In genomic region chr11:78072425-78073130, GRCm38 (mm10) we compare ENCODE assay signal across 15 mouse cellular contexts. TPM values are rescaled to one million over a fixed set of nuclear protein-coding genes. Genes with fewer than 3 reads are reported as not detected.
DNase-seq lines count a peak whose midpoint lies in the region; ATAC-seq lines count a peak whose summit lies in the region.
"Had no signal": no experiment of that assay in that cellular context is flagged by ENCODE, and none has a peak within 500 bp of the region (broad histone marks: within the 10 kb centered on the region; RNA-seq: fewer than 3 reads in every experiment).

No protein-coding gene starts in this region.

- DNase-seq in midbrain, embryonic 10.5 days (ENCODE audit: low spot score), result no peak
- peak; percentile 83 for DNase-seq in c-Kit-positive CD71-positive TER-119-negative erythroid progenitor cells, embryonic 14.5 days (ENCODE audit: low read depth)
- peak; percentile 96 for DNase-seq in liver
- peak; percentile 90 to 93 for DNase-seq in spleen, postnatal 4 days (ENCODE audit: low spot score in 2 of 2)
- DNase-seq in kidney, adult 8-10 months, result no peak
- DNase-seq in ovary, postnatal 36 days (ENCODE audit: low spot score), result no peak
- no peak for DNase-seq in kidney, adult 11 months
- DNase-seq: adrenal gland, adult 8-10 months; cerebellum, adult 9-10 months; gastrocnemius, postnatal 36 days; kidney, postnatal 14 days; thymus, postnatal 25 days had no signal

- no peak overlapping the region for H3K9ac ChIP-seq in midbrain, embryonic 16.5 days (ENCODE audit: low read depth, low read length)
- H3K9ac ChIP-seq: hindbrain, embryonic 15.5 days had no signal

- ATAC-seq in midbrain, embryonic 16.5 days, result no peak

- H3K4me3 ChIP-seq in midbrain, embryonic 10.5 days, result peak overlapping the region; percentile 27
- H3K4me3 ChIP-seq in midbrain, embryonic 16.5 days (ENCODE audit: low read depth, low read length), result no peak overlapping the region
- H3K4me3 ChIP-seq: hindbrain, embryonic 15.5 days; left cerebral cortex, adult 2 months had no signal

- no peaks in the 10 kb centered on the region for H3K9me3 ChIP-seq in midbrain, embryonic 10.5 days (replicated peaks)
- H3K9me3 ChIP-seq in midbrain, embryonic 16.5 days (replicated peaks; ENCODE audit: control insufficient read depth, low read length, poor library complexity, severe bottlenecking), result no peaks in the 10 kb centered on the region
- H3K9me3 ChIP-seq: hindbrain, embryonic 15.5 days had no signal

- H3K27me3 ChIP-seq in midbrain, embryonic 10.5 days (ENCODE audit: low read depth, poor library complexity, severe bottlenecking), result no peaks in the 10 kb centered on the region
- no peaks in the 10 kb centered on the region for H3K27me3 ChIP-seq in midbrain, embryonic 16.5 days (ENCODE audit: control insufficient read depth, insufficient read depth, low read depth, low read length)
- H3K27me3 ChIP-seq: hindbrain, embryonic 15.5 days had no signal

- no peak overlapping the region for H3K4me2 ChIP-seq in midbrain, embryonic 16.5 days (ENCODE audit: low read length)
- H3K4me2 ChIP-seq: hindbrain, embryonic 15.5 days had no signal

- peak overlapping the region; percentile 24; the same call in 1 of the 2 replicates for H3K27ac ChIP-seq in midbrain, embryonic 10.5 days (replicated peaks)
- no peak overlapping the region for H3K27ac ChIP-seq in midbrain, embryonic 16.5 days (ENCODE audit: low read length)
- H3K27ac ChIP-seq: hindbrain, embryonic 15.5 days; left cerebral cortex, adult 2 months had no signal

- 30% methylated on average over 6 of the region's 6 CpGs for WGBS in midbrain, embryonic 10.5 days
- 42% methylated on average over 6 of the region's 6 CpGs for WGBS in midbrain, embryonic 16.5 days

- no peaks in the 10 kb centered on the region for H3K4me1 ChIP-seq in midbrain, embryonic 10.5 days
- H3K4me1 ChIP-seq in midbrain, embryonic 16.5 days (ENCODE audit: control insufficient read depth, insufficient read depth, low read length), result no peaks in the 10 kb centered on the region
- H3K4me1 ChIP-seq: hindbrain, embryonic 15.5 days had no signal

- peaks cover 66% of the 10 kb centered on the region for H3K36me3 ChIP-seq in midbrain, embryonic 10.5 days
- peaks cover 36% of the 10 kb centered on the region for H3K36me3 ChIP-seq in midbrain, embryonic 16.5 days (ENCODE audit: control insufficient read depth, insufficient read depth, low read length)

RNA-seq across cellular contexts. Expression of gene Eral1, which starts 7.6 kb away (rescaled TPM):
- polyA plus RNA-seq in midbrain, embryonic 10.5 days (2016; fragmentation: Nextera tagmentation; extraction: Ambion mirVana), result 39.3 and 39.7 TPM in 2 replicates
- 32.8 and 33.3 TPM in 2 replicates for polyA plus RNA-seq in midbrain, embryonic 16.5 days (2015; fragmentation: Nextera tagmentation; extraction: Ambion mirVana)

RNA-seq across cellular contexts. Expression of gene Fam222b, which starts 21.9 kb away (rescaled TPM):
- polyA plus RNA-seq in midbrain, embryonic 10.5 days (2016; fragmentation: Nextera tagmentation; extraction: Ambion mirVana), result 27.6 and 32.8 TPM in 2 replicates
- polyA plus RNA-seq in midbrain, embryonic 16.5 days (2015; fragmentation: Nextera tagmentation; extraction: Ambion mirVana), result 27.7 and 28.7 TPM in 2 replicates

RNA-seq across cellular contexts. Expression of gene Flot2, which starts 34.8 kb away (rescaled TPM):
- polyA plus RNA-seq in midbrain, embryonic 10.5 days (2016; fragmentation: Nextera tagmentation; extraction: Ambion mirVana), result 75.7 and 76.4 TPM in 2 replicates
- polyA plus RNA-seq in midbrain, embryonic 16.5 days (2015; fragmentation: Nextera tagmentation; extraction: Ambion mirVana), result 71.7 and 83.4 TPM in 2 replicates

RNA-seq across cellular contexts. Expression of gene Dhrs13, which starts 40.5 kb away (rescaled TPM):
- 16.7 and 17.7 TPM in 2 replicates for polyA plus RNA-seq in midbrain, embryonic 10.5 days (2016; fragmentation: Nextera tagmentation; extraction: Ambion mirVana)
- polyA plus RNA-seq in midbrain, embryonic 16.5 days (2015; fragmentation: Nextera tagmentation; extraction: Ambion mirVana), result 50.5 and 53.3 TPM in 2 replicates

Comparison
In these comparisons a context has a peak if more than half of its experiments do, and no peak if none do; other contexts are left out.
1. DNase-seq: peak in c-Kit-positive CD71-positive TER-119-negative erythroid progenitor cells, embryonic 14.5 days (single experiment), liver (single experiment) and spleen, postnatal 4 days (2 of 2); none in midbrain, embryonic 10.5 days (single experiment), kidney, adult 8-10 months (0 of 2), ovary, postnatal 36 days (single experiment) and kidney, adult 11 months (single experiment).